Mouse (Mus musculus) kidney, adult 2 months (tissue): ENCODE results near the gene Srgap1. TPM values are rescaled to one million over a fixed set of nuclear protein-coding genes. Genes with fewer than 3 reads are reported as not detected.

Source experiments
- DNase-seq: peaks from one replicate; pipeline ENCODE4 v3.0.0; 2021
- H3K27ac ChIP-seq: fragments of 200-500 bp; 2 replicates; pipeline ENCODE4 v1.5.1; 2012; ENCODE audit warnings: low read depth, low read length, control low read depth, inconsistent platforms; ENCODE audit not compliant: insufficient read depth
- H3K27me3 ChIP-seq: fragments of 200-500 bp; replicated peaks from 2 replicates; pipeline ENCODE4 v1.6.1; 2012; ENCODE audit warnings: mild to moderate bottlenecking, moderate library complexity, low read length, inconsistent platforms; ENCODE audit not compliant: control insufficient read depth, insufficient read depth
- H3K36me3 ChIP-seq: fragments of 200-500 bp; 2 replicates; pipeline ENCODE4 v1.6.1; 2012; ENCODE audit warnings: mild to moderate bottlenecking, moderate library complexity, low read length, inconsistent platforms; ENCODE audit not compliant: control insufficient read depth, insufficient read depth
- H3K4me1 ChIP-seq: fragments of 200-500 bp; 2 replicates; pipeline ENCODE4 v1.6.1; 2011; ENCODE audit warnings: low read length; ENCODE audit not compliant: control insufficient read depth, insufficient read depth
- H3K4me3 ChIP-seq: fragments of 200-500 bp; 2 replicates; pipeline ENCODE4 v1.5.1; 2011; ENCODE audit warnings: mild to moderate bottlenecking, low read depth, low read length, control low read depth; ENCODE audit not compliant: insufficient read depth
- CTCF ChIP-seq: fragments of 200-500 bp; conservative IDR thresholded peaks from 2 replicates; pipeline ENCODE4 v1.5.1; 2011; ENCODE audit warnings: low read depth, mild to moderate bottlenecking, control low read depth, low read length, moderate library complexity, mixed read lengths; ENCODE audit not compliant: insufficient read depth, insufficient read length
- POLR2A ChIP-seq: fragments of 200-500 bp; IDR thresholded peaks from one replicate; pipeline ENCODE4 v1.6.1; 2011; ENCODE audit warnings: low read depth, low read length, control low read depth
- WGBS: fragments of 180-500 bp; shearing (Covaris S2); methylation state at CpG from one replicate; pipeline ENCODE4 v1.1.7; 2018; 5-methylcytosine and 5-hydroxymethylcytosine counted together
- polyA plus RNA-seq: library from polyadenylated mRNA; depleted of rRNA; stranded (reverse); fragments of >200 nt; gene quantifications from 2 replicates; pipeline ENCODE4 v1.2.3, GENCODE M21; 2012; rRNA removed

Gene Srgap1
- polyA plus RNA-seq, 1 experiment = 3.4 TPM

GRCm38 (mm10) chr10:121731048-121731725, 315.9 kb downstream of the Srgap1 start:
- no peak for DNase-seq
- no peak overlapping the region for H3K4me3 ChIP-seq
- no peaks in the 10 kb centered on the region for H3K27me3 ChIP-seq
- no peaks in the 10 kb centered on the region for H3K4me1 ChIP-seq
- no peaks in the 10 kb centered on the region for H3K36me3 ChIP-seq
- H3K27ac ChIP-seq = no peak overlapping the region
- 89% methylated on average over 8 of the region's 8 CpGs for WGBS
- TF ChIP-seq POLR2A (no peak), CTCF (no peak)

Other genes with a start within 250 kb of the Srgap1 start
- gene Rxylt1, start 50.1 kb upstream of the Srgap1 start, polyA plus RNA-seq = 4.3 and 6.5 TPM in 2 replicates